In the genomic region with DNA sequence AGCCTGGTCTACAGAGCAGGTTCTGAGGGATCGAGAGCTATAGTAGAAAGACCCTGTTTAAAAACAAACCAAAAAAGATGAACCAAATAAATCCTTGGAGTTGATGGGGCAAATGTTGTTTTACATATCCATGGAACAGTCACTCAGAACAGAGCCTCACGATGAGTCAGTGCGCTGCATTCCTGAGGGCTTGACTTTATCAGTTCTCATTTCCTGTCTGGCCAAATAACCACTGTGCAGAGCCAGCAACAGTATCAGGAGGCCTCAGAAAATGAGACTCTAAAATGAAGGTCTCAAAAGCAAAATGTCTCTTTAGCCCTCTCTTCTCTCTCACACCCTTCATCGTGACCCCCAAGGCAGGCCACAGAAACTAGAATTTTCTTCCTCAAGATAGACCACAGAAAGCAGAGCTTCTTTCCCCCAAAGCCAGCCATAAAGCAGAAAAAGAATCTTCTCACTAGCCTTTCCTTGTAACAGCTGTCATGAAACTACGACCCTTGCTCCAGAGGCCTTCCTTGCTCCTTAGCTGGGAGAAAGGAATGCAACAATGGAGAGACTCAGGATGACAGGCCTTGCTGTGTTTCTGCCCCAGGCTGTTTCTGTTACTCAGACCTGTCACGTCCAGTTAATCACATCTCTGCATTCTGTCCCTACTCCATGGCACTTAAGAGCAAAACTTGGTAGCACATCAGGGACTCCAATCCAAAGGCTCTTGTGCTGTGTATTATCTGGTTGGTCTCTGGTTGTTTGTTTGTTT, we compare ENCODE assay signal across 8 mouse cellular contexts. TPM values are rescaled to one million over a fixed set of nuclear protein-coding genes. Genes with fewer than 3 reads are reported as not detected.
DNase-seq lines count a peak whose midpoint lies in the region; ATAC-seq and TF ChIP-seq lines count a peak whose summit lies in the region.
"Had no signal": no experiment of that assay in that cellular context is flagged by ENCODE, and none has a peak within 500 bp of the region (broad histone marks: within the 10 kb centered on the region; RNA-seq: fewer than 3 reads in every experiment).

No protein-coding gene starts in this region.

- peak overlapping the region; percentile 78 for H3K27ac ChIP-seq in testis, adult 2 months (ENCODE audit: control insufficient read depth, insufficient read depth, low read depth, low read length)
- 0 out of 2 replicates have a peak overlapping the region, but pooled peaks have one; percentile 20 for H3K27ac ChIP-seq in embryonic facial prominence, embryonic 11.5 days (replicated peaks; ENCODE audit: low read depth, low read length)
- H3K27ac ChIP-seq in intestine, embryonic 14.5 days (ENCODE audit: low read depth): peak overlapping the region; percentile 82

- H3K9me3 ChIP-seq in embryonic facial prominence, embryonic 11.5 days (replicated peaks; ENCODE audit: control insufficient read depth, low read length): no peaks in the 10 kb centered on the region
- no peaks in the 10 kb centered on the region for H3K9me3 ChIP-seq in intestine, embryonic 14.5 days (ENCODE audit: control insufficient read depth, low read length)
- H3K9me3 ChIP-seq: stomach, embryonic 15.5 days had no signal

- no peaks in the 10 kb centered on the region for H3K27me3 ChIP-seq in testis, adult 2 months (ENCODE audit: control insufficient read depth, insufficient read depth, low read length)
- H3K27me3 ChIP-seq in embryonic facial prominence, embryonic 11.5 days (ENCODE audit: control insufficient read depth, insufficient read depth, low read length): no peaks in the 10 kb centered on the region
- no peaks in the 10 kb centered on the region for H3K27me3 ChIP-seq in intestine, embryonic 14.5 days (replicated peaks; ENCODE audit: control insufficient read depth, insufficient read depth, low read length)
- H3K27me3 ChIP-seq: stomach, embryonic 15.5 days had no signal

- no peak for DNase-seq in testis, postnatal 14 days (ENCODE audit: low spot score)
- DNase-seq in embryonic facial prominence, embryonic 11.5 days (ENCODE audit: low spot score): peak; percentile 39
- no peak for DNase-seq in intestine, embryonic 14.5 days (ENCODE audit: low spot score)
- peak; percentile 65 for DNase-seq in yolk sac, embryonic 10.5 days (ENCODE audit: low spot score)
- no peak for DNase-seq in right cerebral cortex, postnatal 36 days (ENCODE audit: low spot score in 2 of 2)
- DNase-seq in cerebellum, adult 8-10 months: no peak

- H3K4me2 ChIP-seq in embryonic facial prominence, embryonic 11.5 days (ENCODE audit: low read depth, low read length): no peak overlapping the region
- H3K4me2 ChIP-seq in intestine, embryonic 14.5 days (ENCODE audit: low read length): no peak overlapping the region
- H3K4me2 ChIP-seq: stomach, embryonic 15.5 days had no signal

- no peak for TF ChIP-seq CTCF in testis, adult 2 months (IDR thresholded peaks at IDR 0.05; ENCODE audit: control insufficient read depth, insufficient read depth, insufficient replicate concordance, low read depth, low read length)

- no peak for TF ChIP-seq POLR2A in testis, adult 2 months (IDR thresholded peaks at IDR 0.05; ENCODE audit: control insufficient read depth, low read depth, low read length)

- peak overlapping the region; percentile 34; the same call in 1 of the 2 replicates for H3K9ac ChIP-seq in embryonic facial prominence, embryonic 11.5 days (replicated peaks; ENCODE audit: low read length)
- no peak overlapping the region for H3K9ac ChIP-seq in intestine, embryonic 14.5 days (ENCODE audit: low read length)
- H3K9ac ChIP-seq: stomach, embryonic 15.5 days had no signal

- no peaks in the 10 kb centered on the region for H3K36me3 ChIP-seq in testis, adult 2 months (ENCODE audit: control insufficient read depth, insufficient read depth, low read length)
- no peaks in the 10 kb centered on the region; the same call in 1 of the 2 replicates for H3K36me3 ChIP-seq in embryonic facial prominence, embryonic 11.5 days (replicated peaks; ENCODE audit: control insufficient read depth, insufficient read depth, low read depth, low read length)
- H3K36me3 ChIP-seq in intestine, embryonic 14.5 days (ENCODE audit: control insufficient read depth, insufficient read depth, low read length): no peaks in the 10 kb centered on the region
- H3K36me3 ChIP-seq: stomach, embryonic 15.5 days had no signal

- no peaks in the 10 kb centered on the region for H3K4me1 ChIP-seq in testis, adult 2 months (ENCODE audit: control insufficient read depth, insufficient read depth, low read length)
- no peaks in the 10 kb centered on the region for H3K4me1 ChIP-seq in embryonic facial prominence, embryonic 11.5 days (ENCODE audit: control insufficient read depth, insufficient read depth, low read length)
- H3K4me1 ChIP-seq in intestine, embryonic 14.5 days (replicated peaks; ENCODE audit: control insufficient read depth, insufficient read depth, low read length): no peaks in the 10 kb centered on the region
- H3K4me1 ChIP-seq: stomach, embryonic 15.5 days had no signal

- no peak for ATAC-seq in embryonic facial prominence, embryonic 11.5 days (replicated peaks; ENCODE audit: insufficient number of reproducible peaks, low FRiP score, low TSS enrichment, low read depth)
- ATAC-seq in intestine, embryonic 14.5 days (replicated peaks; ENCODE audit: low FRiP score, low TSS enrichment, low read depth): 0 out of 2 replicates have a peak, but pooled peaks have one; percentile 36

- no peak overlapping the region for H3K4me3 ChIP-seq in testis, adult 2 months (ENCODE audit: control insufficient read depth, low read depth, low read length)
- H3K4me3 ChIP-seq in embryonic facial prominence, embryonic 11.5 days (ENCODE audit: low read depth, low read length): no peak overlapping the region
- H3K4me3 ChIP-seq in intestine, embryonic 14.5 days (ENCODE audit: low read depth, low read length): no peak overlapping the region
- H3K4me3 ChIP-seq: stomach, embryonic 15.5 days had no signal

- WGBS in embryonic facial prominence, embryonic 11.5 days: 49% methylated on average over 6 of the region's 6 CpGs
- WGBS in intestine, embryonic 14.5 days: 44% methylated on average over 6 of the region's 6 CpGs

RNA-seq across cellular contexts. Expression of gene Tmem216, which starts 5.7 kb away (rescaled TPM):
- polyA plus RNA-seq in testis, adult 2 months (2012; rRNA removed): 37.4 and 39.5 TPM in 2 replicates
- polyA plus RNA-seq in embryonic facial prominence, embryonic 11.5 days (2014; fragmentation: Nextera tagmentation; extraction: Ambion mirVana): 65.2 and 69.0 TPM in 2 replicates
- 46.0 and 46.9 TPM in 2 replicates for polyA plus RNA-seq in intestine, embryonic 14.5 days (2014; fragmentation: Nextera tagmentation; extraction: Ambion mirVana)

RNA-seq across cellular contexts. Expression of gene Cyb561a3, which starts 15.2 kb away (rescaled TPM):
- 27.0 and 34.2 TPM in 2 replicates for polyA plus RNA-seq in testis, adult 2 months (2012; rRNA removed)
- polyA plus RNA-seq in embryonic facial prominence, embryonic 11.5 days (2014; fragmentation: Nextera tagmentation; extraction: Ambion mirVana): 13.7 and 13.8 TPM in 2 replicates
- 18.0 and 19.4 TPM in 2 replicates for polyA plus RNA-seq in intestine, embryonic 14.5 days (2014; fragmentation: Nextera tagmentation; extraction: Ambion mirVana)

RNA-seq across cellular contexts. Expression of gene Tmem138, which starts 15.4 kb away (rescaled TPM):
- 18.3 and 24.5 TPM in 2 replicates for polyA plus RNA-seq in testis, adult 2 months (2012; rRNA removed)
- 48.8 and 49.3 TPM in 2 replicates for polyA plus RNA-seq in embryonic facial prominence, embryonic 11.5 days (2014; fragmentation: Nextera tagmentation; extraction: Ambion mirVana)
- polyA plus RNA-seq in intestine, embryonic 14.5 days (2014; fragmentation: Nextera tagmentation; extraction: Ambion mirVana): 35.9 and 38.5 TPM in 2 replicates

RNA-seq across cellular contexts. Expression of gene Sdhaf2, which starts 35.8 kb away (rescaled TPM):
- 11.6 and 16.6 TPM in 2 replicates for polyA plus RNA-seq in testis, adult 2 months (2012; rRNA removed)
- 60.4 and 66.2 TPM in 2 replicates for polyA plus RNA-seq in embryonic facial prominence, embryonic 11.5 days (2014; fragmentation: Nextera tagmentation; extraction: Ambion mirVana)
- polyA plus RNA-seq in intestine, embryonic 14.5 days (2014; fragmentation: Nextera tagmentation; extraction: Ambion mirVana): 61.9 and 62.5 TPM in 2 replicates

RNA-seq across cellular contexts. Expression of gene Cpsf7, which starts 36.7 kb away (rescaled TPM):
- 30.4 and 33.1 TPM in 2 replicates for polyA plus RNA-seq in testis, adult 2 months (2012; rRNA removed)
- polyA plus RNA-seq in embryonic facial prominence, embryonic 11.5 days (2014; fragmentation: Nextera tagmentation; extraction: Ambion mirVana): 61.7 and 64.6 TPM in 2 replicates
- 51.0 and 55.1 TPM in 2 replicates for polyA plus RNA-seq in intestine, embryonic 14.5 days (2014; fragmentation: Nextera tagmentation; extraction: Ambion mirVana)

Comparison
In these comparisons a context has a peak if more than half of its experiments do, and no peak if none do; other contexts are left out.
1. H3K27ac ChIP-seq: peak in every context shown above with its lines; median percentile 82 in intestine, embryonic 14.5 days; 78 in testis, adult 2 months; 20 in embryonic facial prominence, embryonic 11.5 days.
2. DNase-seq: peak in embryonic facial prominence, embryonic 11.5 days (single experiment) and yolk sac, embryonic 10.5 days (single experiment); none in testis, postnatal 14 days (single experiment), intestine, embryonic 14.5 days (single experiment), right cerebral cortex, postnatal 36 days (0 of 2) and cerebellum, adult 8-10 months (single experiment).